Mouse (Mus musculus) liver, embryonic 14.5 days (tissue): ENCODE measurements around the gene Fam98a. TPM values are rescaled to one million over a fixed set of nuclear protein-coding genes. Genes with fewer than 3 reads are reported as not detected.

Experiments used
- ATAC-seq: fragments of 200-750 bp; cut with Nextera tagmentation; 2 replicates; pipeline ENCODE4 v1.8.0; 2017; ENCODE audit warnings: moderate number of reproducible peaks, mild to moderate bottlenecking, moderate library complexity; ENCODE audit not compliant: insufficient read depth
- DNase-seq, 3 experiments: peaks; one replicate each; pipeline ENCODE4 v3.0.0-alpha.2; 2012 to 2013; ENCODE audit warnings: low read depth in 3 of 3, low spot score in 3 of 3
- H3K27ac ChIP-seq: fragments of 300-500 bp; sonication (generic); 2 replicates; pipeline ENCODE4 v1.5.1; 2014; ENCODE audit warnings: moderate library complexity, mild to moderate bottlenecking, control low read depth, inconsistent platforms
- H3K27me3 ChIP-seq: fragments of 300-500 bp; sonication (generic); 2 replicates; pipeline ENCODE4 v1.6.1; 2014; ENCODE audit warnings: mild to moderate bottlenecking, low read length, moderate library complexity; ENCODE audit not compliant: control insufficient read depth, insufficient read depth
- H3K36me3 ChIP-seq: fragments of 300-500 bp; sonication (generic); replicated peaks from 2 replicates; pipeline ENCODE4 v1.6.1; 2014; ENCODE audit warnings: low read depth; ENCODE audit not compliant: control insufficient read depth, insufficient read depth
- H3K4me1 ChIP-seq, 2 experiments: fragments of 200-500 bp in 1 of 2; fragments of 300-500 bp in 1 of 2; sonication (generic) in 1 of 2; replicated peaks; 2 replicates each; pipeline ENCODE4 v1.6.1; 2012 to 2014; ENCODE audit warnings: antibody characterized with exemption in 1 of 2, inconsistent platforms in 1 of 2, low read length in 1 of 2; ENCODE audit not compliant: control insufficient read depth in 2 of 2, insufficient read depth in 2 of 2
- H3K4me2 ChIP-seq: fragments of 300-500 bp; sonication (generic); 2 replicates; pipeline ENCODE4 v1.6.1; 2014; ENCODE audit warnings: low read depth, mild to moderate bottlenecking, control low read depth, moderate library complexity
- H3K4me3 ChIP-seq, 2 experiments: fragments of 200-500 bp in 1 of 2; fragments of 300-500 bp in 1 of 2; sonication (generic) in 1 of 2; 2 replicates each; pipeline ENCODE4 v1.5.1; 2012 to 2014; ENCODE audit warnings: low read depth in 2 of 2, low read length in 2 of 2, mild to moderate bottlenecking in 2 of 2, control low read depth in 1 of 2, inconsistent platforms in 1 of 2, moderate library complexity in 1 of 2; ENCODE audit not compliant: insufficient read depth in 1 of 2
- H3K9ac ChIP-seq: fragments of 300-500 bp; sonication (generic); replicated peaks from 2 replicates; pipeline ENCODE4 v1.6.1; 2014; ENCODE audit warnings: mild to moderate bottlenecking, control low read depth, moderate library complexity
- H3K9me3 ChIP-seq: fragments of 300-500 bp; sonication (generic); 2 replicates; pipeline ENCODE4 v1.6.1; 2016; ENCODE audit warnings: low read length, mixed read lengths; ENCODE audit not compliant: control insufficient read depth
- CTCF ChIP-seq: IDR thresholded peaks from 2 replicates; pipeline ENCODE4 v1.5.1; 2016; ENCODE audit warnings: antibody characterized with exemption, low read depth, control low read depth
- EP300 ChIP-seq: IDR thresholded peaks from 2 replicates; pipeline ENCODE4 v1.6.1; 2016; ENCODE audit warnings: antibody characterized with exemption, low read depth
- WGBS: fragments of 180-500 bp; shearing (Covaris S2); extraction: QIAGEN DNeasy Blood & Tissue Kit; methylation state at CpG from one replicate; pipeline ENCODE4 v1.1.7; 2014; ENCODE audit not compliant: insufficient replicate concordance; 5-methylcytosine and 5-hydroxymethylcytosine counted together
- polyA plus RNA-seq, 2 experiments: library from polyadenylated mRNA; depleted of rRNA in 1 of 2; stranded (reverse) in 1 of 2; unstranded in 1 of 2; fragments of >200 nt; fragmentation: Nextera tagmentation in 1 of 2; extraction: Ambion mirVana in 1 of 2; gene quantifications; 2 replicates each; pipeline versions ENCODE4 v1.2.1 to v1.2.3; 2012 to 2014

Fam98a gene
- polyA plus RNA-seq, 2 experiments = 6.0 to 17.9 TPM

DNA sequence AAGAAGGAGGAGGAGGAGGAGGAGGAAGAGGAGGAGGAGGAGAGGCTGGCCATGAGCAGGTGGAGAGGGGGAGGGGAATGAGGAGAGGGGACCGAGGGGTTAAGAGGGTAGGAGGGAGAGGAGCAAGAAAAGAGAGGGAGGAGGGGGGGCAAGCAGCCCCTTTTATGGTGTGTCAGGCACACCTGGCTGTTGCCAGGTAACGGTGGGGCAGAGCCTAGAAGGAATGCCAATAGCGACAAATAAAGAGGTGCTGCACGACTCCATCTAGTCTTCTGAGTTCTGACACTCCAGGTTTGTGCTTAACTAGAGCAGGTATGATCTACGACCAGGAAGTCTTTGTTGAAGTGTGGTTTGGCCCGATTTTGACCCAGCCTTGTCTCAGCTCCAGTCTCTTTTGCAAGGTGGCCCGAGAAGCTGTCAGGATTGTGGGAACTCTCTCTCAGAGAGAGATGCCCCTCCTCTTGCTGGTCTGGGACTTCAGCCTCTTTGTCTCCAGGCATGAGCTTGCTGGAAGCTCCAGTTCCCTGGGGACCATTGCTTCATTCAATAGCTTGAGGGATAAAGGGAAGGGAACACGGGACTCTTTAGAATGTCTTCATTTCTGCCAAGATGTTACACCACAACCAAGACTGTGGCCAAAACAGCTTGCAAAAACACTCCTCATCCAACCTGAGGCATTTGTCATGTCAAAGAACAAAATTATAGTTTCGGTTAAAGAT, 29.2 kb downstream of the Fam98a start:
- H3K27me3 ChIP-seq = no peaks in the 10 kb centered on the region
- H3K4me2 ChIP-seq = no peak overlapping the region
- no peak overlapping the region for H3K9ac ChIP-seq
- DNase-seq (no peak), ATAC-seq (no peak)
- H3K4me3 ChIP-seq = no peak overlapping the region
- TF ChIP-seq CTCF = no peak
- no peak for TF ChIP-seq EP300
- H3K9me3 ChIP-seq = no peaks in the 10 kb centered on the region
- H3K4me1 ChIP-seq = no peaks in the 10 kb centered on the region
- 30% methylated on average over 9 of the region's 9 CpGs for WGBS
- H3K27ac ChIP-seq = no peak overlapping the region
- H3K36me3 ChIP-seq = no peaks in the 10 kb centered on the region

DNA sequence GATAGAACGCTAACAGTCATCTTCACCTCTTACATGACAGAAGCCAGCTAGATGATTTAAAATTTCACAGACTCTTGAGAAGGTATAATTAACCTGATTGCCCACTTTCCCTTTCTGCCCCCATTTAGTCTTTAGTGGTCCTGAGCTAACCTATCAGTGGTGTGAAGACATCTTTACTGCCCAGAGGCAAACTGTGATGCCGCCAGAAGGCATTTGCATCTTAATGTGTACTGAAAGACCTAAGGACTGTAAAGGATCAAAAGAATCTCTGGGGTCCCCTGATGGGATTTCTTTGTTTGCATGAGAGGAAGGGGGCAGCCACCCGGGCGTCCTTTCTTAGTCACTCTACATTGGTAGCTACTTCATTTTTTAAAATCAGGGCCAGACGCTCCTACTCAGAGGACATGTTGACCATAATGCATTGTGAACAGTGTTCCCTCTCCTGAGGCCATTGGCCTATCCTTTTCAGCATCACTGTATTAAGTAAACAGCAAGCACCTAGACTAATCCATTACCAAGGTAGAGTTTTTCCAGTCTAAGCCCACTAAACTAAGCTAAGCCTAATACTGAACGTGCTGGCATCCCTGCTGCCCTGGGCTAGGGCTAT, 30.4 kb downstream of the Fam98a start:
- TF ChIP-seq EP300 (no peak), CTCF (no peak)
- Histone ChIP-seq H3K36me3 (no peaks in the 10 kb centered on the region), H3K4me2 (no peak overlapping the region), H3K4me3 (no peak overlapping the region), H3K9me3 (no peaks in the 10 kb centered on the region), H3K27me3 (no peaks in the 10 kb centered on the region), H3K4me1 (no peaks in the 10 kb centered on the region), H3K27ac (no peak overlapping the region), H3K9ac (no peak overlapping the region)
- ATAC-seq = no peak
- WGBS = 56% methylated on average over 6 of the region's 6 CpGs
- no peak for DNase-seq

DNA sequence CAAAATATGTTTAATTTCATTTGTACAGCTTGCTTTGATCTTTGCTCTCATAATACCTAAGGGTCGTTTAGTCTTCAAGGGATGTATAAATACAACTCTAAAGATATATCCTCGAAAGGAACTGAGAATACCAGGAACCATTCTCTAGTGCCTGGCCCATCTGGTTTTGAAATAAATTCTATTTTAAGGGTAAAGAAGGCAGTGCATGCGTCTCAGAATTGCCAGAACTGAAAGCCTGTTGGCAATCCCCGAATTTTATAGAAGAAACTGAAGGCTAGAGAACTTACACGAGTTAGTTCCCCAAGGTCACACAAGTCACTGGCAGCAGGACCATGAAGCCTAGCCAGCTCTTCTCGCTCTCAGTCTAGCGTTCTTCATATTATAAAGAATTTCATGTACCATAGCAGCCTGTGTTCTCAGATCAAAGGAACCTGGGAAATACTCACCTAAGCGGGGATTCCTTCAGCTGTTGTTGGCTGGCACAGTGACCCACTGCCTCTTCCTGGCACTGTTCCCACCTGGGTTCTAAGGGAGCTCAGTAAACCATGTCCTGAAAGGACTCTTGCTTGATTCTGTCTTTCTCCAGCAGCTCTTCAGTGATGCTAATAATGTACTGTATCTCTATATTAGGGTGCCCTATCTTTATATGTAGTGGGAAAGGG, 32.4 kb downstream of the Fam98a start:
- 56% methylated on average over 8 of the region's 8 CpGs for WGBS
- Histone ChIP-seq H3K9ac (no peak overlapping the region), H3K27ac (no peak overlapping the region), H3K4me1 (no peaks in the 10 kb centered on the region), H3K9me3 (no peaks in the 10 kb centered on the region), H3K27me3 (no peaks in the 10 kb centered on the region), H3K4me2 (no peak overlapping the region), H3K36me3 (no peaks in the 10 kb centered on the region), H3K4me3 (no peak overlapping the region)
- no peak for TF ChIP-seq CTCF
- TF ChIP-seq EP300 = no peak
- ATAC-seq = no peak
- no peak for DNase-seq

DNA sequence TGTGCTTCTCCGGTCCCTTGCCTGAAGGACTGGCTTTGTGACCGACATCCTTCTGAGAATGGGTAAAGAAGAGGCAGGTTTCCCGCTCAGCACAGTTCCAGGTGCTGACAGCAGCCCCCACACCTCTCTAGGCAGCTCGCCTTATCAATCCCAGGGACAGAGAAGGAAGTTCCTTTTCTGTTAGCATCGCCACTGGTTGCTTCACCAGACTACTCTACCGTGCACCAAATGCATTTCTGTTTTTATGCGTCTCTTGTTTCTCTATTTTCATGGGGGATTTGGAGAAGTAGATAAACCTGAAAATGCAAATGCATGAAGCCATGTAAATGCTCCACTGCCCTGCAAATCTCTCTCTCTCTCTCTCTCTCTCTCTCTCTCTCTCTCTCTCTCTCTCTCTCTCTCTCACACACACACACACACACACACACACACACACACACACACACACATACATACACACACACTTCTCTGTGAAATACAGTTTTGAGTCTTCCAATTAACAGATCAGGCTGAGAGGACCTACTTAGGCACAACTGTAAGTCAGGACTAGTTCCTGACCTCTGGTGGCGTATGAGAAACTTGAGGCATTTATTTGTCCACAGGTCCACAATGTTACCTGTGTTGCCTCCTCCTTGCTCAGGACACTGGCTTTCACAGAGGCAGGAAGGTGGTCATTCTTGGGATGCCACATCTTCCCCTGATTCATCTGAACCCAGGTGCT, 33.4 kb downstream of the Fam98a start:
- Histone ChIP-seq H3K27ac (no peak overlapping the region), H3K36me3 (no peaks in the 10 kb centered on the region), H3K4me2 (no peak overlapping the region), H3K4me3 (no peak overlapping the region), H3K9me3 (no peaks in the 10 kb centered on the region), H3K4me1 (no peaks in the 10 kb centered on the region), H3K9ac (no peak overlapping the region), H3K27me3 (no peaks in the 10 kb centered on the region)
- TF ChIP-seq EP300 (no peak), CTCF (no peak)
- ATAC-seq (no peak), DNase-seq (no peak)
- WGBS = 24% methylated on average over 8 of the region's 8 CpGs

DNA sequence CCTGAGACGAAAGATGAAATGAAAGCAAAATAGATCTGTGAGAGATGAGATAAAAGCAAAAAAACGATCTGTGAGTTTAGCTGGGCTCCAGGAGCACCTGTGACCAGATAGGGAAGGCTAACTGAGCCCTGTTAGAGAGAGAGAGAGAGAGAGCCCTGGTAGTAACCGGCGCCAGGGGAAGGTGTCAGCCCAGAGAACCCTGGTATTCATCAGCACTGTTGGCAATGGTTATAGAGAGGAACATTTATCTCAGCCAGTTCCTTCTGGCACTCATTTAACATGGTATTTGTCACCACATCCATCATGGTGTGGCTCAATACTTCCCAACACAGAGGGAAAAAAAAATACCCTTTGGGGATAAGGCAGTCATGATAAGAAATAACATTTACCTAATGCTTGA, 35.2 kb downstream of the Fam98a start:
- Histone ChIP-seq H3K27me3 (no peaks in the 10 kb centered on the region), H3K27ac (no peak overlapping the region), H3K4me1 (no peaks in the 10 kb centered on the region), H3K9me3 (no peaks in the 10 kb centered on the region), H3K9ac (no peak overlapping the region), H3K4me2 (no peak overlapping the region), H3K36me3 (no peaks in the 10 kb centered on the region), H3K4me3 (no peak overlapping the region)
- no peak for TF ChIP-seq CTCF
- no peak for TF ChIP-seq EP300
- 51% methylated on average over 4 of the region's 4 CpGs for WGBS
- DNase-seq (no peak), ATAC-seq (no peak)
